Mouse (Mus musculus) gastrocnemius, adult 2 months (tissue): ENCODE measurements around the gene Foxo6. TPM values are rescaled to one million over a fixed set of nuclear protein-coding genes. Genes with fewer than 3 reads are reported as not detected.

Experiments
- DNase-seq: peaks from one replicate; pipeline ENCODE4 v3.0.0; 2022
- H3K27ac ChIP-seq: fragments of 200-600 bp; 2 replicates; pipeline ENCODE4 v1.8.1; 2022; ENCODE audit warnings: mild to moderate bottlenecking
- H3K4me3 ChIP-seq: fragments of 200-600 bp; 2 replicates; pipeline ENCODE4 v1.8.1; 2022; ENCODE audit warnings: mild to moderate bottlenecking, moderate library complexity
- CTCF ChIP-seq: fragments of 200-600 bp; IDR thresholded peaks from 2 replicates; pipeline ENCODE4 v1.8.1; 2022; ENCODE audit warnings: antibody characterized with exemption, mild to moderate bottlenecking, moderate library complexity
- intact Hi-C: fragments of 180-260 bp; cut with DNase I; formaldehyde crosslinking; loops from one replicate; pipeline ENCODE4 v1.15.1; 2025
- total RNA-seq, 2 experiments: library from RNA; stranded (reverse); gene quantifications; 2 replicates each; pipeline ENCODE4 v1.2.3; 2021

The Foxo6 gene
- total RNA-seq, 2 experiments from 2014 or later, result 4.3 to 10.0 TPM

DNA sequence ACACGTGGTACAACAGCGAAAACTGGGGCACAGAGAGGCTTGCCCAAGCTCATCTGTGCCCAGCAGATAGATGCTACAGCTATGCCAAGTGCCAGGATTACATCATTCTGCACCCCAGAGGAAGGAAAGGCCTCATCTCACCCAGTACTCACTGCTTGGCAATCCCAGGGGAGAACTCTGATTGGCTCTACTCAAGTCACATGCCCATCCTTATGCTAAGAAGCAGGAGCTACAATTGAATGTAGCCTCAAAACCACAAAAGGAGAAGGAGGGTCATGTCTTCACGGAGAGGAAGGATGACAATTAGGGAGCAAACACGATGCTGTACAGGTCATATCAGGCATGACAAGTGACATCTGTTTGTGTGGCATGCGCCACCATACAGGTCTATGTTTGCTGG lies 26.2 kb upstream of the Foxo6 start:
- Histone ChIP-seq H3K4me3 (no peak overlapping the region), H3K27ac (no peak overlapping the region)
- TF ChIP-seq CTCF, result no peak
- intact Hi-C loops, result no loop called here
- DNase-seq, result no peak

DNA sequence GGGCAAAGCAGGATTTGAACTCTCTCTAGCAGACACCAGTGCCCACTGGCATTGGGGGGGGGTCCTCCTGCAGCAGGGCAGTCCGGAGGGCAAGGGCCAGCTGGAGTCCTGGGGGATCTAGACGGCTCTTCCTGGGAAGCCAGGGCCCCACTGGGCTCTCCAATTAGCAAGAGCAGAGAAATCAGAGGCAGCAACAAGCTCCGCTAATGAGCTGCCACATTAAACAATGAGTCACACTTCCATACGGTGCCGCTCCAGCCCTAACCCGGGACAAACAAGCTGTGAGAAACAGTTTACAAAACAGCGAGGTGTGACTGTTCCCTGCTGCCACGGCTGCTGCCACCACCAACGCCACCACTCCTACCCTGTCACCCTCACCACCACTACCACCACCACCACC lies 17.4 kb upstream of the Foxo6 start:
- Histone ChIP-seq H3K27ac (no peak overlapping the region), H3K4me3 (no peak overlapping the region)
- DNase-seq, result no peak
- intact Hi-C loops, result no loop called here
- no peak for TF ChIP-seq CTCF

DNA sequence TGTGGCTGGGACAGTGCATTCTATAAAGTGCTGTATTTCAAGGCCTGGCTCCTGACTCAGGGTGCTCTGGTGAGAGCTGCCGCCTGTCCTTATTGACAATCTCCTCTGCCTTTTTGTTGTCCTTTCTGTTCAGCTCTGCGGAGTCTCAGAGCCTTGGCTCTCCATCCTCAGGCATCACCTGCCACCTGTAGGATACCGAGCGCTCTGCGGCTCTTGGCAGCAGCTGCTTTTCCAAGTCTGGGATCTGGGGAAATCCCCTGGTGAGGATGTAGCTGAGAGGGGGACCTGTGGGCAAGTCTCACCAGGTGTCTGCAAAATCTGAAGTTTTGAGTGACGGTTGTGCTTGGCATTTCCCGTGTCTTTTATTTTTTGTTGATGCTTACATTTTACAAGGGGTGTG lies 12.1 kb upstream of the Foxo6 start:
- H3K27ac ChIP-seq, result no peak overlapping the region
- no peak overlapping the region for H3K4me3 ChIP-seq
- TF ChIP-seq CTCF, result peak; percentile 14; the same call in 1 of the 2 replicates
- intact Hi-C loops, result no loop called here
- DNase-seq, result no peak

DNA sequence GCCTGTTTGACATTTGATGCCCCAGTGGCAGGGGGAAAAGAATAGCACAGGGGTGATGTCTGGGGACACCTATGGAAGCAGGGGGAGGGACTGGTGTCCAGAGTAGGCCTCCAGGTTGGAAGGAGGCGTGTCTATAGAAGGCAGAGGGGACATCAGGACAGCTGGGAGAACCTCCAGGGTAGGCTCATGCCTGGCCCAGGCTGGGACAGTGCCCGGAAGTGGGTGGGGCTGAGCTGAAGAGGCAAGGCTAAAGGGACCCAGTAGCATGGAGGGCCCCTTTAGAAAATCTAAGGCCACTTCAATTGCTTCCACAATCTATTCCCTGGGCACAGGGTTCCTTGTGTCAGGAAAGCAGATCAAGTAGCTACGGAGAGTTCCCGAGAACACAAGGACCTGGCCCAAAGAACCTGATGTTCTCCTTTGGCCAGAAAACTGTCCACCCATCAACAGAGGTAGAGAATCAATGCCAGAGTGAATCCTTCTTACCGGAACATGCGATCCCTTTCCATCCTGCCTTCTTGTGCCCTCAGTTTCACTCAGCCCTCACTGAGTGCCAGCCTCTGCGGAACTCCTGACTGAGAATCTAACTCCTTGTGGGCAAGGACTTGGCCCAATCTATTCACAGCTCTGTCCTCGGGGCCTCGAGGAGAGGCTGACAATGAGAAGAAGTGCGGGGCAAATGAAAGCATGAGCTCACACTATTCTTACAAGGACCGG lies 4.1 kb upstream of the Foxo6 start:
- intact Hi-C loops, result no loop called here
- peak; percentile 95 for DNase-seq
- Histone ChIP-seq H3K27ac (peak overlapping the region; percentile 91), H3K4me3 (peak overlapping the region; percentile 92)
- TF ChIP-seq CTCF, result no peak

DNA sequence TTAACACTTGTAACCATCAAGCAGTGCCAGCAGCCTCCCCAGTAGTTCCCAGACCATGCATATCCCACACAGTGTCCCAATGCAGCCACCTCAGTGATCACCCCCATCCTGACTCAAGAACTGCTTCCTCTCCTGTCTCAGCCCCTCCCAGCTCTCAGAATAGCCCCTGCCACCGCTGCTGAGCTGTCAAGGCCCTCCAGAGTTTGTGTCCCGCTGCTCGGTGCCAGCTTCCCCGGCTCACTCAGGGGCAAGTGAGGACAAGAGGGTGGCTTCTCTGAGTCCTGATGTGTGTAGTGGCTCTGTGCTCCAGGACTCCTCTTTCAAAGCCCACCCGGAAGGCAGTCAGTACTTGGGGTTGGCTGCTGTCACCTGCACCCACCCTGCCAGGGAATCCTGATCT lies 3.3 kb upstream of the Foxo6 start:
- TF ChIP-seq CTCF, result no peak
- Histone ChIP-seq H3K27ac (peak overlapping the region; percentile 91), H3K4me3 (peak overlapping the region; percentile 92)
- intact Hi-C loops, result no loop called here
- peak; percentile 86 for DNase-seq

DNA sequence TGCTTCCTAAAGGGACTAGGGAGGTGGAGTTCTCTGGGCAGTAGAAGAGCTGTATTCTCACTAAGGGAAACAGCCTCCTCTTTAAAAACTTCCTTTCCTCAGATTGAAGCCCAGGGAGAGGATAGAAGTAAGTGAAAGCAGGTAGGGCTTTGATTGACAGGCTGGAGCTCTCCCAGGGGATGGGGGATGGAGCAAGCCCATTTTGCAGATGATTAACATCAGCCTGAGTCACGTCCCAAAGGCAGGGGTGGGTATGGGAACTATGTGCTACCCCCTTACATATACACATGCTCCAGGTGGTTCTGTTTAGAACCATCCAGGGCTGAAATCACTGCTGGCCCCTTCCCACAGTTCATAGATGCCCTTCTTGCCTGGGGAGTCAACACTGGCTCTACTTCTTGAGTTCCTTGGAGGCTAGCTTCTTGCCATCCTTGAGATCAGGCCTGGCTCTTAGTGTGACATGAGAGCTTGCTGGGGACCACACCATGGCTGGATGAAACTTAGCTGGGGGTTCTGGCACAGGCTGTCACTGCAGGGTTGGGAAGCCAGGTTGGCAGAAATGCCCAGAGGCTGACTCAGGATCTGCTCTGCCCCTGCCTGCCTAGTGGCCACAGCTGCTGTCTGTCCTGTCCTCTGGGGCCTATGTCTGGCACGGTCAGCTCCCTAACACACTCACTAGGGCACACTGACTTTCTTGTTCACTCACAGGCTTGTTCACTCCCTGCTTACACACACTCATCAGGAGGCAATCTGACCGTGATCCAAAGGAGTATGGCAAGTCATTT lies 2.2 kb upstream of the Foxo6 start:
- DNase-seq, result peak; percentile 86
- peak overlapping the region; percentile 91 for H3K27ac ChIP-seq
- peak overlapping the region; percentile 92 for H3K4me3 ChIP-seq
- no peak for TF ChIP-seq CTCF
- intact Hi-C loops, result loop anchor here (5.0 kb wide), 1 partner anchor 62 kb away; no protein-coding TSS in a partner anchor

- peak; percentile 54 for DNase-seq
- TF ChIP-seq CTCF, result no peak
- Histone ChIP-seq H3K4me3 (peak overlapping the region; percentile 92), H3K27ac (peak overlapping the region; percentile 91)
- intact Hi-C loops, result loop anchor here (5.0 kb wide), 1 partner anchor 60 kb away; no protein-coding TSS in a partner anchor
Measured at GRCm38 (mm10) chr4:120286761-120287241, 348 bp downstream of the Foxo6 start.

- DNase-seq, result no peak
- no peak for TF ChIP-seq CTCF
- Histone ChIP-seq H3K27ac (0 out of 2 replicates have a peak overlapping the region, but pooled peaks have one; percentile 3), H3K4me3 (peak overlapping the region; percentile 92)
- intact Hi-C loops, result loop anchor here (5.0 kb wide), 1 partner anchor 58 kb away; no protein-coding TSS in a partner anchor
Measured at GRCm38 (mm10) chr4:120285730-120286129, 1.4 kb downstream of the Foxo6 start.

DNA sequence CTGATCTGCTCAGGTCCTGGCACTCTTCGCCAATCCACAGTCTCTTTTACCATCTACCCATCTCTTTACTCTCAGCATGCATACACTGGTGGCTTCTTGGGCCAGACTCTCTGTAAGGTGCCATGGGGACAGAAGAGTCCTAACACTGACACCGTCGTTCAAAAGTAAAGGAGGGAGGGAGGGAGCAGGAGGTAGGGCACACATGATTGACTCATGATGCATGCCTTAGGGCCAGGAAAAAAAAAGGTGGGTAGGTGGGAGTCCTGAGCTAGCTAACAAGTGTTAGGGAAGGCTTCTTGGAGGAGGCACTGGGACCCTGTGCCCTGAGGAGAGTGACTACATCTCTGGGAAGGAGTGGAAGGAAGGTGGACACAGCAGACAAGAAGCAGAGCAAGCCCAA lies 1.9 kb downstream of the Foxo6 start:
- intact Hi-C loops, result loop anchor here (5.0 kb wide), 1 partner anchor 58 kb away; no protein-coding TSS in a partner anchor
- Histone ChIP-seq H3K27ac (no peak overlapping the region), H3K4me3 (peak overlapping the region; percentile 92; the same call in 1 of the 2 replicates)
- no peak for DNase-seq
- no peak for TF ChIP-seq CTCF

GRCm38 (mm10) chr4:120284187-120284586 lies 3.0 kb downstream of the Foxo6 start:
- H3K4me3 ChIP-seq, result no peak overlapping the region
- intact Hi-C loops, result no loop called here
- no peak for DNase-seq
- peak; percentile 20; the same call in 1 of the 2 replicates for TF ChIP-seq CTCF
- no peak overlapping the region for H3K27ac ChIP-seq

GRCm38 (mm10) chr4:120283141-120283540 lies 4.0 kb downstream of the Foxo6 start:
- DNase-seq, result peak; percentile 92
- Histone ChIP-seq H3K27ac (peak overlapping the region; percentile 87), H3K4me3 (peak overlapping the region; percentile 77)
- no peak for TF ChIP-seq CTCF
- intact Hi-C loops, result no loop called here

- intact Hi-C loops, result no loop called here
- peak; percentile 85 for DNase-seq
- peak overlapping the region; percentile 87 for H3K27ac ChIP-seq
Measured at GRCm38 (mm10) chr4:120282568-120283091, 4.5 kb downstream of the Foxo6 start.

GRCm38 (mm10) chr4:120281011-120281410 lies 6.1 kb downstream of the Foxo6 start:
- intact Hi-C loops, result no loop called here
- DNase-seq, result no peak
- Histone ChIP-seq H3K27ac (no peak overlapping the region), H3K4me3 (no peak overlapping the region)
- TF ChIP-seq CTCF, result no peak

More at GRCm38 (mm10) chr4:120282568-120283091, 4.5 kb downstream of the Foxo6 start:
- H3K4me3 ChIP-seq, result peak overlapping the region; percentile 77
- no peak for TF ChIP-seq CTCF
